Mouse (Mus musculus) cerebellum, postnatal 4 days (tissue): Measurements from ENCODE around the gene Ipo9.
"Not testable (repeated sequence)": the region's sequence is repeated elsewhere in the genome, so short reads cannot be mapped to it uniquely, and the experiment has no call there.

Experiments used
- DNase-seq, 2 experiments: peaks; one replicate each; pipeline ENCODE4 v3.0.0; 2022; ENCODE audit warnings: low spot score in 2 of 2, mixed read lengths in 1 of 2

Gene Ipo9

GRCm38 (mm10) chr1:135430669-135431017 lies 344 bp upstream of the Ipo9 start:
- DNase-seq: no peak

- DNase-seq: no peak
Measured at GRCm38 (mm10) chr1:135427390-135427789, 2.9 kb downstream of the Ipo9 start.

- DNase-seq: no peak
Measured at GRCm38 (mm10) chr1:135426645-135427044, 3.7 kb downstream of the Ipo9 start.

- DNase-seq: no peak
Measured at GRCm38 (mm10) chr1:135422772-135423171, 7.5 kb downstream of the Ipo9 start.

- DNase-seq: no peak
Measured at GRCm38 (mm10) chr1:135413996-135414395, 16.3 kb downstream of the Ipo9 start.

GRCm38 (mm10) chr1:135412130-135412529 lies 18.2 kb downstream of the Ipo9 start:
- no peak for DNase-seq

GRCm38 (mm10) chr1:135410967-135411366 lies 19.3 kb downstream of the Ipo9 start:
- DNase-seq: no peak

GRCm38 (mm10) chr1:135408973-135409372 lies 21.3 kb downstream of the Ipo9 start:
- no peak for DNase-seq

GRCm38 (mm10) chr1:135405356-135405755 lies 24.9 kb downstream of the Ipo9 start:
- DNase-seq: no peak

- DNase-seq: no peak
Measured at GRCm38 (mm10) chr1:135401452-135402110, 28.7 kb downstream of the Ipo9 start.

GRCm38 (mm10) chr1:135399466-135399865 lies 30.8 kb downstream of the Ipo9 start:
- DNase-seq: no peak

- DNase-seq: no peak
Measured at GRCm38 (mm10) chr1:135385161-135385560, 45.1 kb downstream of the Ipo9 start.

- no peak for DNase-seq
Measured at GRCm38 (mm10) chr1:135384171-135384570, 46.1 kb downstream of the Ipo9 start.

GRCm38 (mm10) chr1:135381560-135381959 lies 48.7 kb downstream of the Ipo9 start:
- not testable (repeated sequence) for DNase-seq

- no peak for DNase-seq
Measured at GRCm38 (mm10) chr1:135380071-135380991, 50.0 kb downstream of the Ipo9 start.

GRCm38 (mm10) chr1:135379048-135379447 lies 51.3 kb downstream of the Ipo9 start:
- DNase-seq: no peak

GRCm38 (mm10) chr1:135378576-135378975 lies 51.7 kb downstream of the Ipo9 start:
- DNase-seq: no peak

- peak; percentile 60 to 79 for DNase-seq
Measured at GRCm38 (mm10) chr1:135374868-135375581, 55.3 kb downstream of the Ipo9 start, which contains the start of gene Shisa4. Shisa4 (minus strand) TSS chr1:135375237.

- peak in 1 of 2 experiments; percentile 23 for DNase-seq
Measured at GRCm38 (mm10) chr1:135374175-135374867, 56.0 kb downstream of the Ipo9 start.

GRCm38 (mm10) chr1:135373171-135373677 lies 57.1 kb downstream of the Ipo9 start:
- no peak for DNase-seq

GRCm38 (mm10) chr1:135369415-135369814 lies 60.9 kb downstream of the Ipo9 start:
- no peak for DNase-seq
